Mouse (Mus musculus): Measurements from ENCODE around the gene a. TPM values are rescaled to one million over a fixed set of nuclear protein-coding genes. Genes with fewer than 3 reads are reported as not detected.
A peak's percentile ranks its signal among the peaks of the same experiment; 100 is the strongest.

a gene
- polyA plus RNA-seq, 1 experiment from 2014 or later, result 9.4 TPM

DNA sequence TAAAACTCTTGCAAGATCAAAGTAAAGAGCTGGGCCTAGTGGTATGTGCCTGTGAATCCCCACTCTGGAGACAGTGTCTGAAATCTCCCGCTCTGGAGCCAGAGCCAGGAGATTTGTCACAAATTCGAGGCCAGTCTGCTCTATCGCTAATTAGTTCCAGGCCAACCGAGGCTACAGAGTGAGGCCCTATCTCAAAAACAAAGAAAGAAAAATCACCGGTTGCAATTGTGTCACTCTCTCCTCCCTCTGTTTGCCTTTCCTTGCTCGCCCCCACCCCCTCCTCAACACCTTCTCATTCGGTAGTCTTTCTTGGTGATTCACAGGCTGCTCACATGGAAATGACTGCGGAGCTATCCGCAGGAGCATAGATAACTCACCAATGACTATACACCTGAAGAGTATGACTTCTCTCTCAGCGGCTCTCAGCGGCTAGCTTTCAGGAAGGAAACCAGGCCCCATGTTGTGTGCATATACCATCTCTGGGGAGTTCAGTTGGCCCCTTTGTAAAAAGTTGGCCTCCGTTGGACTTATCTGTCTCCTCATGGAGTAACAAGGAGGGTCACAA lies 283.6 kb downstream of the a start:
- ATAC-seq (ENCODE audit: insufficient number of reproducible peaks, insufficient read depth, low FRiP score, low TSS enrichment), result peak; percentile 18; the same call in 1 of the 2 replicates
- H3K27me3 ChIP-seq, result no peaks in the 10 kb centered on the region
- 16% methylated on average over 12 of the region's 12 CpGs for WGBS
- peak overlapping the region; percentile 74 for H3K4me3 ChIP-seq
- H3K4me2 ChIP-seq (replicated peaks), result peak overlapping the region; percentile 70
- H3K36me3 ChIP-seq, result no peaks in the 10 kb centered on the region
- H3K4me1 ChIP-seq, result peaks cover 16% of the 10 kb centered on the region; the same call in 1 of the 2 replicates
- peak overlapping the region; percentile 77 for H3K27ac ChIP-seq
- peak overlapping the region; percentile 84 for H3K9ac ChIP-seq
- no peaks in the 10 kb centered on the region for H3K9me3 ChIP-seq

DNA sequence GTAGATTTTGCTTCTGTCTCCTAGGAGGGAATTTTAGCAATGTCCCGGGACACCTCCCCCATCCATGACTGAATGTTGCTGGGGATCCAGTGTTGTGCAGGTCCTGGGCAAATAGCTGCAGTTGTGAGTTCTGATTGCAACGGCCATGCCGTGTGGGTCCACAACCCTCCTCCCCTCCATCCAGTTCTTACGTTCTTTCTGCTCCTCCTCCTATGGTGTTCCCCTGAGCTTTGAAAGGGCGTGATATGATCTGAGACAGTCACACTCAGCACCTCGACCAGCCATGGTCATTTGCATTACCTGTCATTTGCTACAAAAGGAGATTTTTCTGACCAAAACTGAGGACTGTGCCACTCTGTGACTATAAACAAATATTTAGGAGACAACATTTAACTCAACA lies 284.4 kb downstream of the a start:
- no peaks in the 10 kb centered on the region for H3K9me3 ChIP-seq
- ATAC-seq (ENCODE audit: insufficient number of reproducible peaks, insufficient read depth, low FRiP score, low TSS enrichment), result no peak
- whole genome bisulfite sequencing, result 85% methylated on average over 6 of the region's 6 CpGs
- H3K27me3 ChIP-seq, result no peaks in the 10 kb centered on the region
- no peak overlapping the region for H3K4me3 ChIP-seq
- H3K4me2 ChIP-seq (replicated peaks), result no peak overlapping the region
- H3K27ac ChIP-seq, result no peak overlapping the region
- no peak overlapping the region for H3K9ac ChIP-seq
- no peaks in the 10 kb centered on the region for H3K36me3 ChIP-seq
- H3K4me1 ChIP-seq, result peaks cover 16% of the 10 kb centered on the region; the same call in 1 of the 2 replicates

DNA sequence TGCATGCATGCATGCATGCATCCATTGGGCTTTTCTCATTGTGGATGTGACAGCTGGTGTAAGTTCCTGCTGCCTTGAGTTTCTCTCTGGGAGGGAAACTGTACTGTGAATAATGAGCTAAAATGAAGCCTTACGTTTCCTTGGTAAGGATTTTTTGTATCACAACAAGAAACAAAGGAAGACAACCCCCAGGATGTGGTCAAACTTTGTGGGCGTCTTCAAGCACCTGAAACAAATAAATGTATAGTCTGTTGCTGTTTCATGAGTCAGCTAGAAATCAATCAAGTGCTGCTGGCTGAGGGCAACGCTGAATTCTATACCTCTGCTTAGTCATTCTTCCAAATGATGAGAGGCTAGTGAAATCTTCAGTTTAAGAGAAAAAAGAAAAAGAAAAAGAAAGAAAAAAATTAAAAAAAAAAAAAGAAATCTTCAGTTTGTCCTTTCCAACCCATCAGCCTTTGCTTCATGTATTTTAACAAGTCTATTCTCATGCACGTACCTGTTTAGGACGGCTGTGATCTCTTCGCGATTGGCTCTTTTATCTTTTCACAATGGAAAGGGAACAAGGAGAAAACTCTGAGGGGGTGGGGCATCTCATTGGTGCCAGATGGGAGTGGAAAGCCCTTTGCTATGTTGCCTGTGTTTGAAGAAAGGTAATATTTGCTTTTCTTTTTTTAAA lies 288.4 kb downstream of the a start:
- WGBS, result 40% methylated on average over 7 of the region's 7 CpGs
- Histone ChIP-seq H3K9ac (no peak overlapping the region), H3K36me3 (no peaks in the 10 kb centered on the region), H3K4me3 (no peak overlapping the region), H3K9me3 (no peaks in the 10 kb centered on the region), H3K4me2 (replicated peaks) (no peak overlapping the region), H3K4me1 (peaks cover 6% of the 10 kb centered on the region; the same call in 1 of the 2 replicates), H3K27ac (no peak overlapping the region), H3K27me3 (0 out of 2 replicates have a peak, but pooled peaks cover 5% of the 10 kb centered on the region)
- no peak for ATAC-seq (ENCODE audit: insufficient number of reproducible peaks, insufficient read depth, low FRiP score, low TSS enrichment)

DNA sequence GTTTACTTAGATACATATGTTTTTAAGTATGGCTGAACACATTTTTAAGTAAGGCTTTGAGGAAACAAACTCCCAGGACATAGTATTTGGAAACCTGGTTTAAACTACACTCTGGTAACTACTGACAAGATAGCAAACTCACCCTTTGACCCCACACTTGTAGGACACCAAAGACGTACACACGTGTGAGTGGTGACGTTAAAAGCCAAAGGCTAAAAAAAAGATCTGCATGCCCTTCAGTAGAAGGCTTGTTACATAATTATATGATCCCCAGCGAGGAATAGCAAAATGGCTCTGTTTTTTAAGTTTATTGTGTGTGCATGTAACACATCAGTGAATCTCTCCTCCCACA lies 289.0 kb downstream of the a start:
- H3K27ac ChIP-seq, result no peak overlapping the region
- no peak overlapping the region for H3K4me3 ChIP-seq
- peaks cover 3% of the 10 kb centered on the region; the same call in 1 of the 2 replicates for H3K4me1 ChIP-seq
- H3K9me3 ChIP-seq, result no peaks in the 10 kb centered on the region
- 0 out of 2 replicates have a peak, but pooled peaks cover 5% of the 10 kb centered on the region for H3K27me3 ChIP-seq
- ATAC-seq (ENCODE audit: insufficient number of reproducible peaks, insufficient read depth, low FRiP score, low TSS enrichment), result no peak
- no peaks in the 10 kb centered on the region for H3K36me3 ChIP-seq
- 65% methylated on average over 4 of the region's 4 CpGs for WGBS
- no peak overlapping the region for H3K9ac ChIP-seq
- no peak overlapping the region for H3K4me2 ChIP-seq (replicated peaks)

DNA sequence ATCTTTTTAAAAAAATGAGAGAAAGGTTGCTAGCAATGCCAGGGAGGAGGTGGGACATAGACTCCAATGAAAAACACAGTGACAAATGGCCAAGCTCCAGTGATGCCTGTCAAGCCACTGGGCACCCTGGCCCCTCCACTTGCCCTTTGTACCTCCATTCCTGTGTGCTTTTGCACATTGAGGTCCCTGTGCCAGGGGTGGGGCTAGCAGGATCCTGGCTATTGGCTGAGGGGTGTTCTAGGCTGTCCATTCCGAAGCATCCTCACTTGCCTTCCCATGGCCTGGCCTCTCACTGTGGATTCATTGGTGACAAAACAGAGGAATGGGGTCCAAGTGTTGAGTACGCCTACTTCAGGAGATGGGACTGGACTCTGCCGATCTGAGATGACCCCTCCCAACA lies 289.9 kb downstream of the a start:
- Histone ChIP-seq H3K4me1 (no peaks in the 10 kb centered on the region), H3K4me2 (replicated peaks) (no peak overlapping the region), H3K27me3 (0 out of 2 replicates have a peak, but pooled peaks cover 5% of the 10 kb centered on the region), H3K9me3 (no peaks in the 10 kb centered on the region), H3K9ac (no peak overlapping the region), H3K27ac (no peak overlapping the region), H3K36me3 (no peaks in the 10 kb centered on the region), H3K4me3 (no peak overlapping the region)
- no peak for ATAC-seq (ENCODE audit: insufficient number of reproducible peaks, insufficient read depth, low FRiP score, low TSS enrichment)
- WGBS, result 75% methylated on average over 3 of the region's 3 CpGs

DNA sequence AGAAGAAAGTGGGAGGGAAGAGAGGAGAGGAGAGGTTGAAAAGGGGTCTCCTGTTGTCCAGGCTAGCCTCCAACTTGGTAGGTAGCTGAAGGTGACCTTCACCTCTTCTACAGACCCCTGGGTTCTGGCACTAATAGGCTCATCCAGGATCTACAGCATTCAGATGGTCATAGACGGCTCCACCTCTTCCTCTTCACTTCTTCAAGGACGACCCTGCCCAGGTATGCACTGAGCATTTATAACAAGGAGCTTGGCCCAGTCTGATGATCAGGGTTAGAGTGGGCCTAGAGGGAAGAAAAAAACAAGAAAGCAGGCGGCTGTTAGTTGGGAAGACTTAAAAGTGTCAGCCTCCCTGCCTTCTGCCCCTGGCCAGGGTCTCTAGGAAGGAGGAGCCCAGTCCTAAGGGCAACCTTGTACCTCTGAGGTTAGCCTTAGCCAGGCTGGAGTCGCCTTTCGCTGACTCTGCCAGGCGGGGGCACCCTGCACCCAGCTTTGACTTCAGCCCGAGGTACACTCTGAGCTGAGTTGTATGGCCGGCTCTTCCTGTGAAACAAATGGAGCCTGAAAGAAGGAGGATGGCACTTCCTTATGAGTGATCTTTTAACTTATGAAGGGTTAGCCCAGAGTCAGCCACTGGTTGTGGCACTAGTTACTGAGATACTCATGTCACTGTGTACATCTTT lies 291.1 kb downstream of the a start:
- Histone ChIP-seq H3K4me2 (replicated peaks) (no peak overlapping the region), H3K27me3 (0 out of 2 replicates have a peak, but pooled peaks cover 5% of the 10 kb centered on the region), H3K27ac (no peak overlapping the region), H3K4me3 (no peak overlapping the region), H3K4me1 (no peaks in the 10 kb centered on the region), H3K9ac (no peak overlapping the region), H3K9me3 (no peaks in the 10 kb centered on the region), H3K36me3 (no peaks in the 10 kb centered on the region)
- 0 out of 2 replicates have a peak, but pooled peaks have one; percentile 47 for ATAC-seq (ENCODE audit: insufficient number of reproducible peaks, insufficient read depth, low FRiP score, low TSS enrichment)
- 21% methylated on average over 8 of the region's 8 CpGs for WGBS

DNA sequence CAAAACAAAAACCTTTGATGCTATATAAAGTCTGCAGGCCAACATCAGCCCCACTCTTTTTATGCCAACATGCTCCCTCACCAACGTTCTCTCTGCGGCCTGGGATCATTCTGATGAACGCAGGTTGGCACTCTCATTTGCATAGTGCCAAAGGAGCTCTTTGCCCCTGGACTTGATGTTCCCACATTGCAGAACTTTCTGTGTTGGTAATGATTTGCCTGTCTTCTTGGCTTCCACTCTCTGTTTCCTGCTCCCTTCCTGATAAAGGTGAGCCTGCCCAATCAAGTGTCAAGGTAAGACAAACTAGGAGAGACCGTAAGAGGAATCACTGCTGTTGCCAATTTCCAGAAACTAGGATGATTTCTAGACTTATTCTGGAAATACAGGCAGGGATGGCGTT lies 293.3 kb downstream of the a start:
- H3K9me3 ChIP-seq, result no peaks in the 10 kb centered on the region
- ATAC-seq (ENCODE audit: insufficient number of reproducible peaks, insufficient read depth, low FRiP score, low TSS enrichment), result no peak
- H3K9ac ChIP-seq, result no peak overlapping the region
- H3K4me2 ChIP-seq (replicated peaks), result no peak overlapping the region
- no peak overlapping the region for H3K4me3 ChIP-seq
- H3K36me3 ChIP-seq, result no peaks in the 10 kb centered on the region
- WGBS, result 81% methylated on average over 5 of the region's 5 CpGs
- H3K27me3 ChIP-seq, result 0 out of 2 replicates have a peak, but pooled peaks cover 5% of the 10 kb centered on the region
- H3K27ac ChIP-seq, result no peak overlapping the region
- no peaks in the 10 kb centered on the region for H3K4me1 ChIP-seq

GRCm38 (mm10) chr2:155086328-155086727 lies 295.1 kb downstream of the a start:
- Histone ChIP-seq H3K4me3 (no peak overlapping the region), H3K9me3 (no peaks in the 10 kb centered on the region), H3K9ac (no peak overlapping the region), H3K4me2 (replicated peaks) (no peak overlapping the region), H3K27me3 (0 out of 2 replicates have a peak, but pooled peaks cover 1% of the 10 kb centered on the region), H3K27ac (no peak overlapping the region), H3K4me1 (no peaks in the 10 kb centered on the region), H3K36me3 (no peaks in the 10 kb centered on the region)
- 87% methylated on average over 5 of the region's 5 CpGs for WGBS
- ATAC-seq (ENCODE audit: insufficient number of reproducible peaks, insufficient read depth, low FRiP score, low TSS enrichment), result no peak

GRCm38 (mm10) chr2:155088264-155088663 lies 297.1 kb downstream of the a start:
- H3K4me2 ChIP-seq (replicated peaks), result no peak overlapping the region
- no peaks in the 10 kb centered on the region for H3K27me3 ChIP-seq
- H3K9me3 ChIP-seq, result no peaks in the 10 kb centered on the region
- no peaks in the 10 kb centered on the region for H3K4me1 ChIP-seq
- H3K4me3 ChIP-seq, result no peak overlapping the region
- H3K36me3 ChIP-seq, result no peaks in the 10 kb centered on the region
- ATAC-seq (ENCODE audit: insufficient number of reproducible peaks, insufficient read depth, low FRiP score, low TSS enrichment), result no peak
- H3K9ac ChIP-seq, result no peak overlapping the region
- 83% methylated on average over 6 of the region's 6 CpGs for WGBS
- no peak overlapping the region for H3K27ac ChIP-seq

DNA sequence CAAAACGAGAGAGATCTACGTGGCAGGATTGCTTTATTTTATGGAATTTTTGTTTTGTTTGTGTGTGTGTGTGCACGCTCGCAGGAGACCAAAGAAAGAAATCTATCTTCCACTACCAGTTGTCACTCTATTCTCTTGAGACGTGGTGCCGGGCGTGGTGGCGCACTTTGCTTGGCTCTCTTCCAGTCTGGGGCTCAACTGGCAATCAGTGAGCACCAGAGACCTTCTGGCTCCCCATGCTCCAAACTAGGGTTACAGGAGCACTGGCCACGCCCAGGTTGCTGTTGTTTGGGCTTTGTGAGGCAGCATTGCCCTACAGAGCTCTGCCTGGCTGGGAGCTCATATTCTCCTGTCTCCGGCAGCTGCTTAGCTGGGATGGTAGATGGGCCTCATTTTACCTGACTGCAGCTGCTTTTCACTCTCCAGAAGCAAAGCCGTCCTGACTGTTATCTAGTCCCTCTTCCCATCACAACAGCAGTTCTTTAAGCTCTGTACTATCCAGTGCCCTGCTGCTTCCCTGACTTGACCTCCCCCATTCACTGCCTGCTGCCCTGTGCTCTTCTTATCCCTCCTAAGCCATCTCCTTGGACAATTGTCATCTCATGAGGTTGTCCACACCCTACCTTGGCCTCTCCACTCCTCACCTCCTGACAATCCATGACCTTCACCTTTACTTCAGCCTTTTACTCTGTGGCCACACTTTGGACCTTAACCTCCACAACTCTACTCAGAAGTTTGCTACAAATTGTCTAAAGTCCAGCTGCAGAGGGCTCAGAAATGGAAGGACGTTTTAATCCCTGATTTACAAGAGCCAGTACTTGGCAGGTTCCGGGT lies 299.9 kb downstream of the a start:
- Histone ChIP-seq H3K9me3 (no peaks in the 10 kb centered on the region), H3K27me3 (no peaks in the 10 kb centered on the region), H3K4me1 (no peaks in the 10 kb centered on the region), H3K9ac (no peak overlapping the region), H3K36me3 (no peaks in the 10 kb centered on the region), H3K27ac (no peak overlapping the region), H3K4me3 (no peak overlapping the region), H3K4me2 (replicated peaks) (no peak overlapping the region)
- WGBS, result 70% methylated on average over 13 of the region's 13 CpGs
- no peak for ATAC-seq (ENCODE audit: insufficient number of reproducible peaks, insufficient read depth, low FRiP score, low TSS enrichment)

DNA sequence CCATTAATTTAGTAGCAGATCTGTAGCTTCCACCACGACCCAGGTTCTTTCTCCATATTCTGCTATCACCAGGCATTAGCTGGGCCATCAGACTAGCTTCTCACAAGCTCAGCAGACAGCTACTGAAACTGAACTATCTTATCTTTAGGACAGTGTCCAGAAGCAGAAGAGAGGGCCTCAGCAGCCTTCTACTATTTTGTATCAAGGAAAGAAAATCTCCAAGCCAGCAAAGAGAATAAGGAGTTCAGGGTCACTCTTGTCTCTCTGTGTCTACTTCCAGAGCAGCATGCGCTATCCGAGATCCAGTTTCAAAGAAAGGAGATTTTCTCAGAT lies 300.5 kb downstream of the a start:
- no peak overlapping the region for H3K27ac ChIP-seq
- no peak for ATAC-seq (ENCODE audit: insufficient number of reproducible peaks, insufficient read depth, low FRiP score, low TSS enrichment)
- H3K4me1 ChIP-seq, result no peaks in the 10 kb centered on the region
- no peak overlapping the region for H3K4me3 ChIP-seq
- 80% methylated on average over 3 of the region's 3 CpGs for WGBS
- H3K27me3 ChIP-seq, result no peaks in the 10 kb centered on the region
- H3K36me3 ChIP-seq, result no peaks in the 10 kb centered on the region
- no peak overlapping the region for H3K9ac ChIP-seq
- no peak overlapping the region for H3K4me2 ChIP-seq (replicated peaks)
- H3K9me3 ChIP-seq, result no peaks in the 10 kb centered on the region
